Mouse (Mus musculus): ENCODE measurements around the gene Etnppl.

GRCm38 (mm10) chr3:130617439-130617898, at the start of gene Etnppl:
- TF ChIP-seq POLR2A (IDR thresholded peaks at IDR 0.05; ENCODE audit: control insufficient read depth in 1 of 2, insufficient read depth in 1 of 2, low read depth in 1 of 2, low read length in 2 of 2, poor library complexity in 1 of 2) = no peak
- no peak for TF ChIP-seq E2F4 (IDR thresholded peaks at IDR 0.05; ENCODE audit: borderline replicate concordance, low read depth, low read length)
